Mouse (Mus musculus) CD8-positive naive resting alpha-beta T cell, adult 57 days (primary cell): ENCODE results near the gene Cfap97. TPM values are rescaled to one million over a fixed set of nuclear protein-coding genes. Genes with fewer than 3 reads are reported as not detected.

ENCODE experiments used
- total RNA-seq: library from RNA; stranded (reverse); gene quantifications from one replicate; pipeline ENCODE4 v1.2.4, GENCODE M21; 2023

The Cfap97 gene
- 19.9 TPM for total RNA-seq

DNA sequence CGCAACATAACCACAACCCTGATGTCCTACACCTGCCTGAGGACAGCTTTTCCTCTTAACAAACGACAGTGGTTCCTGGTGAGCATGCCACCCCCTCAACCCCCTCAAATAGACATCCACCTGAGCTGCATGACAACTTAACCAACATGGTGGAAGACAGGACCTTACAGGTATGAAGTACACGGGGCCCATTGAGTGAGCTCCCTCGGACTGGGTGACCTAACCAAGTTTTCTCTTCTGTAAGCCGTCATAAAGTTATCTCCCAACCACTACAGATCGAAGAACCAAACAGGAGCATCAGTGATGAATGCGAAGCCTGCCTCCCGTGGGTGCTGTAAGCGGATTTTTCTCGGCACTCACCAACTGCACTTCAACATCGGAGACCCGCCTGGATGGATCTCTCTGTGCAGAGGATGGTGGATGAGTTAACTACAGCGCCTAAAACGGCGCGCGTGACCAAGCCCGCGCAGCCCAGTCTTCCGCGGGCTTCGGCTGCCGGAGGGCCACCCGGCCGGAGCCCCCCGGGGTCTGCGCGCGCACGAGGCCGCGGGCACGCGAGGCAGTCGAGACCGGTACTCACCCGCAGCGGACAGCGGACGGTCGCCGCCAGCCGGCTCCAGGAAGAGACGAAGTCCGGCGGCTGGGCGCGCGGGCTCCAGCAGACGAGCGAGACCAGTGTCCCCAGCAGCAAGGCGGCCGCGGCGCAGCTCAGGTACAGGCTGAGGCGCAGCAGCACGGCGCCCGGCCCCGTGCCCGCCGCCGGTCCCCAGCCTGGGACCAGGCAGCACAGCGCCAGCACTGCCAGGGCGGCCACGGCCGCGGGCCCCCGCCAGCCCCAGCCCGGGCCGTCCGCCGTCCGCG lies at the start of gene Cfap97:
TSS of gene Cfap97 (plus strand) at position 570 of the 861 bp plus-strand sequence.

DNA sequence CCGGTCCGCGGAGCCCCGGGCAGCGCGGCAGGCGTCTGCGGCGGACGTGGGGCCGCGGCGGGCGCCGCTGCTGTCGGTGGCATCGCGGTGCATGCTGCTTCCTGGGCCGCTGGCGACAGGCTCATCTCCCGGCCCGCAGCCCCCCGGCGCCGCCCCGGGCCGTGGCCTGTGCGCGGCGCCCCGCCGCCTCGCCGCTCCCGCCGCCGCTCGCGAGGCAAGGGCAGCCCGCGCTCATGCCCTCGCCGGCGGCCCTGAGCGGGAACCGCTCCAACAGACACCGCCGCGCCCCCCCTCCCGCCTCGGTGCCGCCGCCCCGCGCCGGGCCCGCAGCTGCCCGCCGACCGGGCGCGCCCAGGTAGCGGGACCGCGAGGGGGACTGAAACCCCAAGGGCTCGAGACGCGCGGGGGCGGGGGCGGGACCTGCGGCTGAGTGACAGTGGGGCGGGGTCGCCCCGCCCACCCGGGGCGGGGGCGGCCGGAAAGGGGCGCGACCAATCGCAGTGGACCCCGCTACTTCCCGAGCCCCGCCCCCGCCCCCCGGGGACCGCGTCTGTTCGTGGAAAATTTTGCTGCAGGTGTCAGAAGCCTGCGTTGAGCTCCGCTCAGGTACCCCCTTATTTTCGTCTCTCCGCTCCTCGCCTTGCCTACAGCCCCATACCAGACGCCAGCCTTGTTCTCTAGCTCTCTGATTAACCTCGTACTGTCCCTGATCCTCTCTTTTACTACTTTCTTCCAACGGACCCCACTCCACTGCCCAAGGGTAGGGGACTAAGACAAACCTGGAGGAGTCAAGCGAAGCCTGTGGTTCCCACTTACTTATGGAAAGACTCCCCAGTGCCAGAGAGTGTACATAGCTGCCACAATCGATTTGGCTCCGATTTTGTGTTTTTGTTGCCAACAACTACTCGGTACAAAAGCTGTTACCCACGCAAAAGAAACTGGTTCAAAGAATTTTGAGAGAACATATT lies 777 bp downstream of the Cfap97 start, which contains the start of gene Snx25:
TSS of gene Snx25 (minus strand) at position 96 of the 968 bp plus-strand sequence.

DNA sequence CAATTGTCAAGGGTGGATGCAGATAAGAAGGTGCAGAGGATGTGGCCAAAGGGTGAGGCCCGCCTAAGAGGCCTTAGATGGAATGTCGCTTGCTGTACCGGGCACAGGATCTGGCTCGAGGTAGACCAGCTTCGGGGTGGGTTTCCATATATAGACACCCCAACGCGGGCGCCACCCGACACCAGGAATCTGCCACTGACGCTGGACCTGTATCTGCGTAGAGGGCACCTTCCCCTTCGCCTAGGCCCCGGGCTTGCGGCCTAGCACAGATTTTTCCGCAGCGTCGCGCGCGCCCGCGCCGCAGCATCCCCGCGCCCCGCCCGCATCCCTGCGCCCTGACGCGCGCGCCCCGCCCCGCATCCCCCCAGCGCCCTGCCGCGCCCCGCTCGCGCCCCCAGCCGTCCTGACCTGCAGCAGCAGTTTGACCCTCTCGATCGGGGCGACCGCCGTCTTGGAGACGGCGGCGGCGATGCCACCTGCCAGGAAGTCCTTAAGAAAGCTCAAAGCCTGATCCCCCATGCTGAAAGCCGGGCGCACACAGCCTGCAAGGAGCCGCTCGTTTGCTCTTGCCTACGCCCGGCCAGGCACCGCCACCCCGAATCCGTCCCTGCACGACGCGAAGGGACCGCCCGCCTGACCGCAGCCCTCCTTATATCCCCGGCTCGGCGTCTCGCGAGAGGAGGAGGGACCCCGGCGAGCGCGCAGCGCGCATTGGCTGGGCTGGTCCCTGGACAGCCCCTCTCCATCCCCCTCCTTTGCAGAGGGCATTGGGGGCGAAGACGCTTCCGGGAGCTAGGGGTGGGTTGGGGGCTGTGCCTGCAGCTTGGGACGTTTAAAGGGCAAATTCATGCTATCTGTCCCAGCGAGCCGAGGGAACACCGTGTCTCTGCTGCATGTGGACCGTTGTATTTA lies 59.1 kb downstream of the Cfap97 start, which contains the start of gene Slc25a4:
TSS of gene Slc25a4 (minus strand) at position 881 of the 912 bp plus-strand sequence.

Other genes starting within 250 kb of the Cfap97 start
- not detected for gene Ccdc110, start 217.2 kb upstream of the Cfap97 start, total RNA-seq
- gene 1700029J07Rik, start 176.5 kb upstream of the Cfap97 start, total RNA-seq: 1.7 TPM
- 13.8 TPM for gene Ufsp2, start 176.2 kb upstream of the Cfap97 start, total RNA-seq
- not detected for gene Lrp2bp, start 152.5 kb upstream of the Cfap97 start, total RNA-seq
- 7.2 TPM for gene Ankrd37, start 146.1 kb upstream of the Cfap97 start, total RNA-seq
- gene Snx25, start 388 bp downstream of the Cfap97 start, total RNA-seq: 24.3 TPM
- gene Slc25a4, start 59.5 kb downstream of the Cfap97 start, total RNA-seq: 82.4 TPM
- not detected for gene Helt, start 142.9 kb downstream of the Cfap97 start, total RNA-seq